Mouse (Mus musculus) embryo, embryonic 11 days (tissue): ENCODE data around the gene Cabin1.

Experiments used
- DNase-seq: peaks from one replicate; pipeline ENCODE4 v3.0.0-alpha.2; 2015

Gene Cabin1

DNA sequence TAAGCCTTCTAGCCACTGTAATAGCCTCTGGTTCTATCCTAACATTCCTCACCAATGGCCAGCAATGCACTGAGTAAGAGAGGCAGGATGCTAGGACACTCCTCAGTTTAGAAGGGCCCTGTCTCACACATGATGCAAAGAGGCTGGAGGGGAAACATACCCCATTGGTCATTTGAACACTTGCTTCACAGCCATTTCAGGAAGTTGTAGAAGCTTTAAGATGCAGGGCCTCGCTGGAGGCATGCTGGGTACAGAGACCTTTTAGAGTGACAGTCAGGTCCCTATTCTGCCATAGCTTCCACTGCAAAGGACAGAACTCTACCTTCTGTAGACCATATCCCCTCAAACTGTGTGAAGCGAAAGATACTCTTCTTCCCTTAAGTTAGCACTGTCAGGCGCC, 66.4 kb downstream of the Cabin1 start:
- DNase-seq: no peak

DNA sequence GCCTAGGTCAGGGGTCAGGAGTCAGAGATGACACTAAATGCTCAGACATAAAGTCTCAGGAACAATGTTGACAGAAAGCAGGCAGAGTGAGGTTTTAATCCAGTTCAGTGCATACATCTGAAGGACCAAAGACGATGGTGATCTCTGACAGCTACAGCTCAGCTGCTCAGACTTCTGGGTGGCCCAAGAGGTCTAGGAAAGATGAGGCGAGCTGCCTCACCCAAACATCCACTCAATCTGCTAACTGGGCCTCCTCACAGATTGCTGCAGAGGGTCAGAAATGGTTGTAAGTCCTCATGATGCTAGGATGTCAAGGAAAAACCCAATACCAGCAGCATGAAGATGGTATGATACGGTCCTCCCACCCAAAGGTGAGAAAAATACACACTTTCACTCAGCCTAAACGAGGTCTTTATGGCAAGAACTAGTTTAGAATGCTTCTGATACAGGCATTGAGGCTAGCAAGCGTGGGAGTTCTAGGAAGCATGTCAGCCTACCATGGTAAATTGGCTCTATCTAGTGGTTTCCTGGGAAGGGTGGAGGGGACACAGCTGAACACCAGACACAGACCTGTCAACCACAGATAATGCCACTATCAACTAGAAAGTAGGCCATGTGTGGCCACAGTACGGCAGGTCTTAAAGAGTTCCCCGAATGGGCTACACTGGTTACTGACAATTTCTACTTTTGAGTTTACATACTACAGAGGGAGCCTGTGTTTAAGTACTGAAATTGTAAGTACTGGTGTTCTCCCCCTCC, 67.4 kb downstream of the Cabin1 start:
- no peak for DNase-seq

DNA sequence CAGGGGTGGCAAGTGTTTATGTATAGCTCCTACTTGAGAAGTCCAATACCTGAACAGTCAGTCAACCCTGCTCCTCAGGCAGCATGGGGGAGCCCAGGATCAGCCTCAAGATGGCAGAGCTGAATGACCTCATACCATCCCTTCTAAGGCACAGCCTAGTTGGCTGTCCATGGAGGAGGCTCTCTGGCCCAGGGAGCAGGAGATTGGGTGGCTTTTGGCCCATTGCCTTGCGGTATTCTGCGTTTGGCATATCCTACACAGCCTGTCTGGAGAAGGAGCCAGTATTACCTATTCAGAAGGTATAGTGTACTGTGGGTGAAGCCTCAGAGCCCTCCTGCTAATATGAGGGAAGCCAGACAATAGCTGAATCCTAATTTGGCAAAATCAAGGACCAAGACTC, 68.6 kb downstream of the Cabin1 start:
- no peak for DNase-seq

DNA sequence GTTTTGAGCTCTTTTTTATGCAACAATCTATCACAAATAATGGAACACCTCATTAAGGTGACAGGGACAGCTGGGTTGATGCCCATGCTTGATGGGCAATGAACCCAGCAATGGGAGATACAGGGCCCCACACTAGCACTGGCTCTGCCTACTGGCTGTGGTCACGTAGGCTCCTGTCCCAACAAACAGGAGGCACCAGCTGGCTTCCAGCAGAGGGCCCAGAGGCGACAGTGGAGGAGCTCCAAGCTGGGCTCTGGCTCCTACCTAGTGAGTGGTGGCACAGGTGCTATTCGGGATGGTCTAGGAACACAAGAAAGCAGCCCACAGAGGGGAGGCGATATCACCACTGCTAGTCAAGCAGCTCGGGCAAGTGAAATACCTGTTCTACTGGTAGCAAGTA, 69.1 kb downstream of the Cabin1 start:
- no peak for DNase-seq

DNA sequence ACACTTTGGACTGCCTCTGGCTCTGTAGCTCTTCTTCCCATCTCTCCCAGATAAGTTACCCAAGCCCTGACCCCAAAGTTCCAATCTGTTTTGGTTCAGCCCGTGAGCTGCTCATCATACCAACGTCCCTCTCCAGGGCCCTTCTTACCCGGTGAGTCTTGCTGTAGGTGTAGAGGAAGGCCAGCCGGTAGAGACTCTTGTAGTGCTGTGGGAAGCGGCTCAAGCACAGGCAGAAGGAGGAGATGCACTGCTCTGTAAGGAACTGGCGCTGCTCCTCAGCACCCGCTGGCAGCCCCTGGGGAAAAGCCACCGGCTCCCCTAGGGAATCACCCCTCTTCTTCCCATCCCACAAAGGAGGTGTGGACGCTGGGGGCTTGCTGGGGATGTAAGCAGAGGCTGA, 69.6 kb downstream of the Cabin1 start:
- no peak for DNase-seq

DNA sequence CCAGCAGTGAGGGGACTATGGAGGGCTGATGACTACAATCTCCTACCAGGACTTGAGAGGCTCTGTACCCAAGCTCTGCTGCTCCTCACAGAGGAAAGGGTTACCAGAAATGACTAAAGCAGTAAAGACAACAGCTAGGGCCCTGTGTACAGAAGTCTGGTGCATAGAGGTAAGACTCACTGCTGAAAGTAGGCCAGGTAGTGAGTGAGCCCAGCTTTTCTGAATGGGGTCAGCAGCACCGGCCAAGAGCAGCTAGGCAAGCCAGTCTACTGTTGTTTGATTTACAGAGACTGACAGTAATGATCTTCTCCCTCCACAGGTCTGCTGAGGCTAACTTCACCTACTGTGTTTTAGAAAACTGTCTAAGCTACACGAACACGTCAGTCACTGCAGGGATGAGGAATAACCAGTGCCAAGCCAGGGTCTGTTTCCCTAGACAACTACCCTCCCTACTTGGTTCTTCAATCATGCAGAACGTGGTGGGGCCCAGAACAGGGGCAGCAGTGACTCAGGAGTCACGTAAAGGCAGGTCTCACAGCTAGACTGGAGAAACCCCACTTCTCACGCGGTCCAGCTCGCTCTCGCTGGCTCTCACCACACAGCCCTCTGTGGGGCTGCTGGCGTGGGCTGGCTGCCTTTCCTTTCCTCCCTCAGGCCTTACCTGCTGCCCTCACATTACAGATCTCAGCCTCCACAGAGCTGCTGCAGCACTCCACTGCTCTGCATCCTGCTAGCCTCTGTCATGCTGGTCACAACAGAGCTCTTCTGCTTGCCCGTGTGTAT, 70.5 kb downstream of the Cabin1 start:
- DNase-seq: no peak

DNA sequence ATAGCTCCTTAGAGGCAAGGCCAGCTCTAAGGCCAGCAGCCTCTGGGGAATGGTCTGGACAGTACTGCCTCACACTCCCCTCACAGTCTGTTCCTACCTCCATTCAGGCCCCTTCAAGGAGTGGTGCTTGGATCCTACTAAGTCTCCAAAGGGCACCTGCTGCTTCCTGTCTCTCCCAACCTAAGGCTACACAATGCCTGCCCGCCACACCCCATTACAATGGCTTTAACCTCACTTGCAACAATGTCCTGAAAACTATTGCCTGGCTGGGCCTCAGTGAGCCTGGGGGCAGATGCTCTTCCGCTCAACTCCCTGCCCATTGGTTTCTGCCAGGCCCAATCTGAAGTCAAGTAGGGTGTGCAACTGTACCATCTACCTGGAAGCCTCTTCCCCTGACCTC, 75.5 kb downstream of the Cabin1 start:
- no peak for DNase-seq

DNA sequence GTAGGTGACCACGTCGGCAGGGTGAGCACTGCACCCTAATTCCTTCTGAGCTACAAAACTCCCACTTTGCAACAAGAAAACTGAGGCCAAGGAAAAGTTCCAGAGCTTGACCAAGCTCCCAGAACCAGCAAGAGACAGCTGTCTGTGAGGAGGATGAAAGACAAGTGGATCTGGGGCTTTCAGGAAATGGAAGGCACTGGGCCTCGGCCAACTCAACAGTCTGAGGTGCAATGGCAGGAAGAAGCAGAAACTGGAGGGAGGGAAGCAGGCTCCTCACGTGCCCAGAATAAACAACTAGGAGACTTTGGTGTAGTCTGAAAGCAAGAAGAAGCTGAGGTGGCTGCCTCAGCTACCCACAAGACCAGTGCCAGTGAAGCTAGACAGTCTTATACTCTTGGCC, 77.4 kb downstream of the Cabin1 start:
- DNase-seq: no peak

DNA sequence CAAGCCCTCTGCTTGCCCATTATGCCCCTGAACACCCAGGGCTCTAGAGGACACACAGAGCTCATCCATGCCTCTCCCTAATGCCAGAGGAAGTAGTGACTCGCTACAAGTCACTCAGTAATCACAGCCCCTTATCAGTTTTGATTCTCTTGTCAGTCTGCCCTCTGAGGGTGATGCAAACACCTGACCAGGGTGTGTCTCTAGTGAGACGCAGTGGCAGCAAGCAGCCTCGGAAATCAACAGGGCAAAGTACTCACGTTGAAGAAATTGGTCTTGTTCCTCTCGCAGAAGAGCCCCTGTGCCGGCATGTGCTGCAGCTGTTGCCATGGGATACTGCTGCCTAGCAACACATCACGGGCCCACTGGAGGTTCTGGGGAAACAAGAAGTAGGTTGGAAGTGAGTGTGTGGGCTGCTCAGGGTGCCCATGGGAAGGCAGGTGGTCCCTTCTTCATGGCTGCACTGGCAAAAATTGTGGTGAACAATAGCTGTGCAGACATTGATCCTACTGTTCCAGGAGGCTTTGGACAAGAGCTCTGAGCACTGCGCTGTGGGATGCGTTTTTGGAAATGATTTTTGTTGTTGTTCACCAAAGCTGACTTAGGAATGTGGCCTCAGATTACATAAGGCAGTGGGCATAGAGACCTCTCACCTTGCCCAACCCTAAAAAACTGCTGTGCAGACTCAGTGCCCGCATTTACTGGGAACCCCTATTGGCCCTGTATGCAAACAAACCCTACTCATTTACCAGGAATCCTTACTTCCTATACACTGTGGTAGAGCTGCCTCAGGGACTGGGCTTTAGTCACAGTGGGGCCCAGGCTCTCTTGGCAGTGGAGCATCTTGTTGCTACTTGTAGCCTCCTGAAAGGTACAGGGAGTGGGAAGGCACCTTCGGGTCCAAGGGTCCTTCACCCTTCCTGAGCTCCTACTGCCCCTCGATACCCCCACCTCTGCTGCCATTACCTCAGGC, 79.8 kb downstream of the Cabin1 start:
- peak; percentile 57 for DNase-seq

DNA sequence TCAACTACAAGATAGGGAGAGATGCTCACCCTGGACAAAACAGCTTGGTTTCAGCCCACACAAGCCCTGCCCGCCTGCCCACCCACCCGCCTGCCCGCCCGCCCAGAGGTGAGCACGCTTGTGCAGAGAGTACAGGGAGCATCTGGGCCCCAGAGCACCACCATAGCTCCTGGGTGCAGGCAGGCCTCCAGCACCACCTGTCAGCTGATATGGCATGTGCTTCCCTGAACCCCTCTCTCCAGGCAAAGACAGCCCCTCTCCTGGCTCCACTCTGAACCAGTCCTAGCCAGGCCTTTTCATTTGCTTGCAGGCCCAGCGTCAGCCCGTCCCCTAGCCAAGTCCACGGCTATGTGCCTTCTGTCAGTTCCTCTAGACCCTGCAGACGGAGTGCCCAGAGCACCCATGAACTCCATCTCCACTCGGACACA, 83.6 kb downstream of the Cabin1 start:
- no peak for DNase-seq

DNA sequence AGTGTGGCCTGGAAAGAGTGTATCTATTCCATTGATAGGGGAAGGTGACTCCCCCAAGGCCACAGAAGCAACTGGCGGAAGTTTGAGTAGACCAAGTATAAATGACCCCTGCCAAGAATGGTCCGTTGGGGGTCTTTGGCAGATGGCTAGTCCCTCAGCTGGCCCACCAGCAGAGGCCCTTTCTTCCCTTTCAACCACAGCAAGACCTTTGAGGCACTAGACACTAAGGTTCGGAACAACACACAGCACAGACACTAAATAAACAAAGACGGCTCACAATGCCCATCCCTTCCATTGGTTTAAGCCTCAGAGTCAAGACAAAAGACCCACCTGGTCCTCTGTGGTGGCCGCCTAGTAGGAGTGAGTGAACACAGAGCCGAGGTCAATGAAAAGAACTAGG, 84.9 kb downstream of the Cabin1 start:
- no peak for DNase-seq

DNA sequence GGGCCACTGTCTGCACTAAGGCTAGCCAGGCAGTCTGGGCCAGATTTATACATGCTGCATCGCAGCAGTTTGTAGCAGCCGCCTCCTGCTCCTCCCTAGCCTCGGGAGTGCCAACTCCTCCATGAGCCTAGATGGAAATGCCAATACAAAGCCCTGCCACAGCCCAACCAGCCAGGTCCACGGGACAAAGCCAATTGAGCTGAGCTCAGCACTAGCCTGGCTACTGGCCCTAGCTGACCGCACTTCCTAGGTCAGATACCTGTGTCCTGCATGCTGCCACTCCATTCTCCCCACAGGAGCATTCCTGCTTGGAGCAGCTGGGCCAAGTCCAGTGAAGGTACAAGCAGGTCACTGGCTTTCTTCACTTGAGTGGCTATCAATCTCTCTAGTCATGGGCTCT, 86.2 kb downstream of the Cabin1 start:
- DNase-seq: no peak

DNA sequence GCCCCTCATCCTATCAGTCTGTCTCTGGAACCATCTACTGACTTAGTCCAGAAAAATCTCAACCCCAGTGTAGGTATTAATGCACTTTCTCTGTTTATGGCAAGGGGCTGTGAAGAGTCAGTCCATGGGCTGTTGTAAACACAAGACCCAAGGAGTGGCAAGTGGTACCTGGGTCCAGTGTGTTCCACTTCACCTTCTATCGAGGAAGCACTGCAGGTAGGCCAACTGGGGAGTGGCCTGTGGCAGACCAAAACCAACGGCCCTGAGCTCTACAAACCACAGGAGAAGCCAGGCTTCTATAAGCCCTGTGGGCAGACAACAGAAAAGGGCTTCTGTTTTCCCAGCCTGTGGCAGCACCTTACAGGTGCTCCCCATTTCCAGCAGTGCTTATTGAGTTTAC, 86.6 kb downstream of the Cabin1 start:
- no peak for DNase-seq

DNA sequence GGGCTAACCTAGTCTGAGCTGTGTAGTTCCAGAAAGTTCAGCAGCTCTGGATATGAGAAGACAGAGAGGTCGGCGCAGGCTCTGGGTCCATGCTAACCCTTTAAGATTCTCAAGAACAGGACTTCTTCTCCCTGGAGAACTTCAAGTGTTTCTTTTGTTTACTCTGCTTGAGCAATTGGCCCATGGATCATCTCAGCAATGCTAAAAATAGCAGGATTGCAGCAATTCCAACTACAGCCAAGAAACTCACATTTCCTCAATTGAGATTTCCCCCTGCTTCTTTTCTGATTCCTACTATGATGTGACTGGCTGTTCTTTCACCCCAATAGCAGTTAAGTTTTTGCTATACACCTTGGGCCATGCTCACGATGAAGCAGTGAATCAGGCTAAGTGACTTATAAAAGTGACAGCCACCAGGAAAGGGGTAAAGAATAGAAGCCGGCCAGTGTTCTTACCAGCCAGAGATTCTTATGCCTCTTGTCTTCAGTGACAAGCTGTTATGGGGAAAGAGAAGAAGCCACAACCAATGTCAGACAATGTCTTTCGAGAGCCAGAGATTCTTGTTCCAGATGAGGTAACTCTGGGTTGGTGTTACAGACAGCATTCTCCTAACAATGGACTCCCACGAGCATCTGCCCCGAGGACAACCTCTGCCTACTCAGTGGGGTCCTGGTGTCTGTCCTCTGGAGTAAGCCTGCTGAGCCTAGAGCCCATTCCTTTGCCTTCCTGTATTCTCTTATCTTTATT, 87.1 kb downstream of the Cabin1 start:
- DNase-seq: no peak

DNA sequence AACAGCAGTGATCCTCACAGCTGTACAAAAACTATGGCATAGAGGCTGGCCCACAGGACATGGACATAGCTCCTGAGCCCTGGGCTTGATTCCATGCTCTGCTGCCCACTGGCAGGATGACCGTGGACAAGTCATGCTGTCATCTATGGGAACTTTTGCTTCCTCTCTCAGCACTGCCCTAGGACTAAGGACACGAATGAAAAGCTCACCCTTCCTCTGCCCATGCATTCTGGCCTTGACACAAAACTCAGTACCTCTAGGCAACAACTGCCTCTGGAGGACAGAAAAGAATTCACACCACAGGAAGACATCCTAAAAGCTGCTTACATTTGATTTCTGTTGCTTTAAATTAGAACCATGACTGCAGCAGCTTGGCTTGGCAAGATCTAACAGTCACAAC, 87.9 kb downstream of the Cabin1 start:
- DNase-seq: no peak

DNA sequence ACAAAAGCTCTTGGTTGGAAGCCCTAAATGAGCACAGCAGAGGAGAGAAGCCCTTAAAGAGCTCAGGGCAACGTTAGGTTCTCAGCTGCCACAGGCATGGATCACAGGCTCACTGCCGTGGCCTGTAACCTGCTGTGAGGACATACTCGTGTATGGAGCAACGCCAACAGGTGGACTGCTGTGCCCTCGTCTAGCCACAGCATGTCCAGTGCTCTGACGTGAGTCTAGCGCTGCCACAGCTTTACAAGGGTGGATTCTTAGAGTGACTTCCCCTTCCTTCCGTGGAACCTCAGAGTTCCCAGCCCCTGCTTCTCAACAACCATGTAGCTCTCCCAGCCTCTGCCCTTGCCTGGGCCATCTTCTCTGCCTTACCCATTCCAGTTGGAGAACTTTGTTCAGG, 88.5 kb downstream of the Cabin1 start:
- no peak for DNase-seq

DNA sequence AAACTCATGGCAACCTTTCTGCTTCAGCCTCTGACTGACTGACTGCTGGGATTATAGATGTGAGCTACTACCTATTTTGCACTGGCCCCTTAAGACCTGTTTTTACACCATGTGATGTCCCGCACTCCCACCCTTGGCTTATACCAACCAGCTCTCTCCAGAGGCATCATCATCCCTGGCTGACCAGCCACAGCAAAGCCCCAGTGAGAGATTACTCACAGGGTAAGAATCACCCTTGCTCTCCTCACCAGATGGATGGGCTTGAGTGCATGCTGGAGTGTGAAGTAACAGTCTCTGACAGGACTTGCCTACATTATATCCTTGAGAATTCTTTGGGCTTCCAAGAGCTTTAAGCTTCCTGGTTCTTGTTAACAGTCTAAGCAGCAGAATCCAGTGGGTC, 94.2 kb downstream of the Cabin1 start:
- no peak for DNase-seq

DNA sequence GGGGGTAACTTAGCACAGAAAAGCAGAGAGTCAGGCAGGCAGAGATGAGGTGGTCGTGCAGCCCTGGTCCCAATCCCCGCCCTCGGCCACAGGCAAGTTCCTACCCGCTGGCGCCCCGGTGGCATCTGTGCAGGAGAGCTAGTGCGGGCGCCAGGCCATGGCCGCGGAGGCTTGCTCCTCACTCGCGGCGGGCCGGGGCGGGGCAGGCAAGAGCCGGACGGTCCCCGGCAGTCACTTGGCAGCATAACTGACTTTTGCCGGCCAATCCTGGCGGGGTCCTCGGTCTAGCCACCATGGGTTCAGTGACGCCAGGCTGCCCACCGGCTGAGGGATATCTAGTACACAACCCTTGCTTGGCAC, 96.2 kb downstream of the Cabin1 start:
- DNase-seq: peak; percentile 74

DNA sequence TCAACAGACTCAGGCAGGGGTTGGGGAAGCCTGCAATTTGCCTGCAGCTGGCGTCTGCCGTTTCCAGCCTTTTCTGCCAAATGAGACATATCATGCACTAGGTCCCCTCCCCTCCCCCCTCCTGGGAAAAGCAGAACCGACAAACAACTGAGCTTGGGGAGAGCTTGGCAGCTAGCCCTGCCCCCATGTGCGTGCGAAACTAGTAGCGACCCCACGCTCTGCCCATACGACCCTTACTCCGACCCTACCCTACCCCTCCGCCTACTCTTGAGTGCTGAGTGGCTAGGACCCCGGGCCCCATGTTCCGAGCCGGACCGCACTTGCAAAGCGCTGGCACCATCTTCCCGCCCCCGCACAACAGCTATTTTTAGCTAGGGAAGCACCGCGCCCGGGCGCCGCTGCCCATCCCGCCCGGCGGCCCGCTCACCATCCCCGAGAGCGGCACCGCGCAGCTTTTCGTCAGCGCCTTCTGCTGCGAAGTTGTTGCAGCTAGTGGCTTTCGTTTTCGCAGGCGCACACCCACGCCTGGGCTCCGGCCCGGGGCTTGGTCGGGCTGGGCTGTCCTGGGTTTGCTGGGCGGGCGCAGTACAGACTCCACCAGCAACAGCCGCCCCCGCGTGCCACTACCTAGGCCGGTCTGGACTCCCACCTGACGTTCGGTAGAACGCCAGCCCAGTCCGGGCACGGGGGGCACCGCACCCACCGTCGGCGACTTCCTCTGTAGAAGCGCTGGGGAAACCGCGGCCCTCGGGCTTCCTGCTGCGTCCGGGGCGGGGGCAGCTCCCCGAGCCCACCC, 96.8 kb downstream of the Cabin1 start:
- peak; percentile 74 for DNase-seq

DNA sequence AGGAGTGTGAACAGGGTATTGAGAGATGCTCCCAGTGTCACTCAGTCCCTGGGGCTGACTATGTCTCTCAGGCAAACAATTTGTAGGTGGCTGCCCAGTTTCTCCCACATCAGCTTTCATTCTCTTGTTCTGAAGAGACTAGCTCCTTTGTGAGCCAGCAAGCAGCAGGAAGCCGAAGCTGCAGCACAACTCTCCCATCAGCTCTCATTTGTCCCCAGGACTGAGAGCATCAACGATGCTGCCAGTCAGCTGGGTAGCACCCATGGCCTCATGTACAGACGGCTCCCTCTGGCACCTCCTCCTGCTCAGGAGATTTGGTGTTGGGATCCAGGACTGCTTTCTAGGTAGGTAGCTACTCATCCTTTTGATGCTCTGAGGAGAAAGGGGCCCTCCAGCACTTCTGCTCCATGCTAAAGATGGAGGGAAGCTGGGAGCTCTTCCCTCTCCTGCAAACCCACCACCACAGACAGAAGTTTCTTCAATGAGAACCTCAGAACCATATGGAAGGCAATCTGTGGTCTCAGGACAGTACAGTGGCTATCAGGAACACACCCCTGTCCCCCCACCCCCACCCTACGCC, 97.6 kb downstream of the Cabin1 start:
- no peak for DNase-seq

DNA sequence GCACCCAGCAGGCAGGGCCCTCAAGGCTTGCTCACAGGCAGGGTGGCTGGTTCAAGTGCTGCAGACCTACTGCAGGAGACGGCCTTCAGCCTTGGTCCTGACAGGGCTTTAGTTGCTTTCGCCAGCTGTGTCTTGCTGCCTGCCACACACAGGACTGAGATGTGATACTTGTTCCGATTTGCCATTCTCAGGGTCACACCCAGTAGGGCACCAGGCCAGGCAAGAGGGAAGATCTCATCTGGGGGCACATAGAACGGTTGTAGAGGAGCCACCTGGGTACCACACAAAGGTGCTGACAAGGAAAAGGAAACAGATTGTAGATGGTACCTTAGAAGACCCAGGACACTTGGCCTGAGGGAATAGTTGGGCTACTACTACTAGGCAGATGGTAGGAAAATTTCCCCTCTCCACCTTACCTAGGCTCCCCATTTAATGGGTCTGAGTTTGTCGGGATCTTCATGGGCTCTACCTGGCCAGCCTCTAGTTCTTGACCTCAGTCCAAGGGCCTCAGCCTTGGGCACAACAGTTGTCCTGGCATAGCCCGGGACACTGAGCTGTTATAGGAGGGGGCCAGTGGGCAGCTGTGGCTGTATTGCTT, 99.4 kb downstream of the Cabin1 start:
- no peak for DNase-seq
